Comparison of ENCODE assay signal across 25 mouse cellular contexts in genomic region chr14:121329401-121330089, GRCm38 (mm10). TPM values are rescaled to one million over a fixed set of nuclear protein-coding genes. Genes with fewer than 3 reads are reported as not detected.
A peak's percentile ranks its signal among the peaks of the same experiment; 100 is the strongest.
DNase-seq lines count a peak whose midpoint lies in the region; ATAC-seq and TF ChIP-seq lines count a peak whose summit lies in the region.
"Had no signal": no experiment of that assay in that cellular context is flagged by ENCODE, and none has a peak within 500 bp of the region (broad histone marks: within the 10 kb centered on the region; RNA-seq: fewer than 3 reads in every experiment).

No protein-coding gene starts in this region.

- TF ChIP-seq CTCF in kidney, postnatal 0 days (IDR thresholded peaks at IDR 0.05; ENCODE audit: low read depth), result 0 out of 2 replicates have a peak, but pooled peaks have one; percentile 4
- TF ChIP-seq CTCF in kidney, adult 2 months (conservative IDR thresholded peaks at IDR 0.05; ENCODE audit: insufficient read depth, insufficient read length, low read depth, low read length), result no peak
- no peak for TF ChIP-seq CTCF in CH12.LX (conservative IDR thresholded peaks at IDR 0.05 in 1 of 2, IDR thresholded peaks at IDR 0.05 in 1 of 2; ENCODE audit: low read depth in 2 of 2, low read length in 2 of 2)
- no peak for TF ChIP-seq CTCF in lung, postnatal 0 days (IDR thresholded peaks at IDR 0.05)

- TF ChIP-seq POLR2A in kidney, adult 2 months (IDR thresholded peaks at IDR 0.05; ENCODE audit: low read depth, low read length), result no peak
- peak; percentile 41; the same call in 1 of the 2 replicates for TF ChIP-seq POLR2A in CH12.LX (IDR thresholded peaks at IDR 0.05; ENCODE audit: low read depth, low read length)

- no peak for DNase-seq in kidney, postnatal 0 days (ENCODE audit: low spot score)
- no peak for DNase-seq in kidney, adult 2 months
- DNase-seq in CH12.LX (ENCODE audit: extremely low read depth), result peak; percentile 81
- DNase-seq in ES-CJ7 (ENCODE audit: low read depth, low spot score), result peak; percentile 67
- DNase-seq in ZHBTc4 (ENCODE audit: low read depth, low spot score), result peak; percentile 78
- DNase-seq in ovary, postnatal 10 days (ENCODE audit: low spot score), result no peak
- DNase-seq in urinary bladder, adult 18-20 months (ENCODE audit: low spot score in 2 of 2), result no peak
- no peak for DNase-seq in lung, postnatal 0 days (ENCODE audit: low spot score)
- DNase-seq: adrenal gland, adult 2 months; adrenal gland, postnatal 10 days; adrenal gland, postnatal 25 days; cerebellum, adult 11 months; cerebellum, adult 18-20 months; cerebellum, adult 8-10 months; cerebellum, adult 9-11 months; cerebellum, postnatal 14 days; cerebellum, postnatal 36 days; embryo, embryonic 11 days had no signal

- 0 out of 2 replicates have a peak, but pooled peaks cover 4% of the 10 kb centered on the region for H3K36me3 ChIP-seq in kidney, postnatal 0 days (ENCODE audit: insufficient read depth, low read length)
- no peaks in the 10 kb centered on the region for H3K36me3 ChIP-seq in kidney, adult 2 months (ENCODE audit: control insufficient read depth, insufficient read depth, low read length)
- peaks cover 11 to 51% of the 10 kb centered on the region in 2 experiments for H3K36me3 ChIP-seq in CH12.LX (replicated peaks in 1 of 2; ENCODE audit: control insufficient read depth in 1 of 2, insufficient read depth in 1 of 2, low read length in 1 of 2)
- no peaks in the 10 kb centered on the region for H3K36me3 ChIP-seq in lung, postnatal 0 days (ENCODE audit: insufficient read depth, low read length)
- H3K36me3 ChIP-seq: embryonic facial prominence, embryonic 15.5 days; forebrain, embryonic 12.5 days had no signal

- H3K27ac ChIP-seq in kidney, postnatal 0 days, result no peak overlapping the region
- no peak overlapping the region for H3K27ac ChIP-seq in kidney, adult 2 months (ENCODE audit: insufficient read depth, low read depth, low read length)
- peak overlapping the region; percentile 96 for H3K27ac ChIP-seq in CH12.LX (ENCODE audit: insufficient read depth, low read depth)
- H3K27ac ChIP-seq in lung, postnatal 0 days (ENCODE audit: low read length), result no peak overlapping the region
- H3K27ac ChIP-seq: embryonic facial prominence, embryonic 13.5 days; embryonic facial prominence, embryonic 15.5 days; forebrain, embryonic 10.5 days; forebrain, embryonic 12.5 days had no signal

- H3K27me3 ChIP-seq in kidney, postnatal 0 days (ENCODE audit: insufficient read depth, low read length), result no peaks in the 10 kb centered on the region
- H3K27me3 ChIP-seq in kidney, adult 2 months (replicated peaks; ENCODE audit: control insufficient read depth, insufficient read depth, low read length), result no peaks in the 10 kb centered on the region
- H3K27me3 ChIP-seq in CH12.LX (replicated peaks), result no peaks in the 10 kb centered on the region
- H3K27me3 ChIP-seq in lung, postnatal 0 days (replicated peaks; ENCODE audit: insufficient read depth, low read length), result no peaks in the 10 kb centered on the region
- H3K27me3 ChIP-seq: embryonic facial prominence, embryonic 13.5 days; embryonic facial prominence, embryonic 15.5 days; forebrain, embryonic 12.5 days had no signal

- no peak overlapping the region for H3K4me3 ChIP-seq in kidney, postnatal 0 days (replicated peaks; ENCODE audit: low read depth, low read length)
- H3K4me3 ChIP-seq in kidney, adult 2 months (ENCODE audit: insufficient read depth, low read depth, low read length), result no peak overlapping the region
- H3K4me3 ChIP-seq in CH12.LX (replicated peaks in 1 of 3; ENCODE audit: low read depth in 2 of 3, low read length in 2 of 3, poor library complexity in 1 of 3), result peak overlapping the region; percentile 18 to 47 (median 35)
- no peak overlapping the region for H3K4me3 ChIP-seq in lung, postnatal 0 days (ENCODE audit: low read depth, low read length)
- H3K4me3 ChIP-seq: embryonic facial prominence, embryonic 13.5 days; embryonic facial prominence, embryonic 15.5 days; erythroblast, embryonic 14.5 days; forebrain, embryonic 10.5 days; forebrain, embryonic 12.5 days had no signal

- H3K9ac ChIP-seq in kidney, postnatal 0 days (ENCODE audit: low read depth, low read length), result no peak overlapping the region
- H3K9ac ChIP-seq in CH12.LX (ENCODE audit: insufficient read depth, low read depth), result peak overlapping the region; percentile 71
- no peak overlapping the region for H3K9ac ChIP-seq in lung, postnatal 0 days (replicated peaks; ENCODE audit: low read depth)
- H3K9ac ChIP-seq: embryonic facial prominence, embryonic 13.5 days; embryonic facial prominence, embryonic 15.5 days; forebrain, embryonic 12.5 days had no signal

- no peak for ATAC-seq in kidney, postnatal 0 days (replicated peaks; ENCODE audit: low FRiP score, low read depth)
- ATAC-seq in lung, postnatal 0 days, result no peak
- ATAC-seq: forebrain, embryonic 14.5 days; forebrain, embryonic 16.5 days had no signal

- H3K79me2 ChIP-seq in CH12.LX (replicated peaks; ENCODE audit: control insufficient read depth, extremely low read depth, insufficient read depth, poor library complexity, severe bottlenecking), result peaks cover 91% of the 10 kb centered on the region

- peak; percentile 80 for TF ChIP-seq EP300 in CH12.LX (IDR thresholded peaks at IDR 0.05; ENCODE audit: low read length)
- no peak for TF ChIP-seq EP300 in lung, postnatal 0 days (IDR thresholded peaks at IDR 0.05)

- no peak overlapping the region for H3K4me2 ChIP-seq in kidney, postnatal 0 days (ENCODE audit: low read length)
- H3K4me2 ChIP-seq in CH12.LX (ENCODE audit: insufficient read depth, low read depth, poor library complexity, severe bottlenecking), result peak overlapping the region; percentile 85
- H3K4me2 ChIP-seq in lung, postnatal 0 days (replicated peaks; ENCODE audit: low read depth, low read length), result no peak overlapping the region
- H3K4me2 ChIP-seq: embryonic facial prominence, embryonic 13.5 days; embryonic facial prominence, embryonic 15.5 days; forebrain, embryonic 12.5 days had no signal

- H3K4me1 ChIP-seq in kidney, postnatal 0 days (replicated peaks; ENCODE audit: insufficient read depth, low read length), result peaks cover 10% of the 10 kb centered on the region; the same call in 1 of the 2 replicates
- peaks cover 21% of the 10 kb centered on the region; the same call in 1 of the 2 replicates for H3K4me1 ChIP-seq in kidney, adult 2 months (ENCODE audit: control insufficient read depth, insufficient read depth, low read length)
- peaks cover 37 to 89% of the 10 kb centered on the region in 2 experiments for H3K4me1 ChIP-seq in CH12.LX (ENCODE audit: control insufficient read depth in 1 of 2, insufficient read depth in 2 of 2)
- H3K4me1 ChIP-seq in lung, postnatal 0 days (ENCODE audit: insufficient read depth, low read depth, low read length), result no peaks in the 10 kb centered on the region

- no peak for TF ChIP-seq RAD21 in CH12.LX (IDR thresholded peaks at IDR 0.05; ENCODE audit: low read depth, low read length)

- dilution Hi-C loops in CH12.LX (cut with MboI; ENCODE audit: extremely low pct_ligation_motif_present, extremely low pct_unique_long_range_greater_than_20kb, low sequenced_read_pairs), result no loop called here

- no peaks in the 10 kb centered on the region for H3K9me3 ChIP-seq in kidney, postnatal 0 days (replicated peaks; ENCODE audit: low read length)
- no peaks in the 10 kb centered on the region for H3K9me3 ChIP-seq in CH12.LX (replicated peaks; ENCODE audit: low read length)
- no peaks in the 10 kb centered on the region for H3K9me3 ChIP-seq in lung, postnatal 0 days (ENCODE audit: low read length)
- H3K9me3 ChIP-seq: embryonic facial prominence, embryonic 13.5 days; embryonic facial prominence, embryonic 15.5 days; forebrain, embryonic 10.5 days; forebrain, embryonic 12.5 days had no signal

- 55% methylated on average over 5 of the region's 5 CpGs for WGBS in kidney, postnatal 0 days
- WGBS in kidney, adult 2 months, result 48% methylated on average over 5 of the region's 5 CpGs
- WGBS in lung, postnatal 0 days, result 66% methylated on average over 5 of the region's 5 CpGs

- in situ Hi-C loops in CH12.LX (cut with MboI; ENCODE audit: low pct_ligation_motif_present, low pct_unique_long_range_greater_than_20kb, low sequenced_read_pairs), result no loop called here

TF ChIP-seq in CH12.LX, 34 proteins besides CTCF, POLR2A, EP300 and RAD21 (continues in another document):
- TF ChIP-seq JUN (IDR thresholded peaks at IDR 0.05; ENCODE audit: insufficient read depth, low read depth, low read length), result 0 out of 2 replicates have a peak, but pooled peaks have one; percentile 44
- peak; percentile 79 for TF ChIP-seq TBP (conservative IDR thresholded peaks at IDR 0.05; ENCODE audit: low read depth, low read length)
- TF ChIP-seq HCFC1 (IDR thresholded peaks at IDR 0.05; ENCODE audit: low read depth, low read length), result no peak
- TF ChIP-seq SIN3A (IDR thresholded peaks at IDR 0.05; ENCODE audit: low read length), result peak; percentile 78
- TF ChIP-seq SMC3 (IDR thresholded peaks at IDR 0.05; ENCODE audit: low read depth, low read length), result no peak
- peak; percentile 52; the same call in 1 of the 2 replicates for TF ChIP-seq IRF4 (IDR thresholded peaks at IDR 0.05; ENCODE audit: low read depth, low read length)
- no peak for TF ChIP-seq NRF1 (IDR thresholded peaks at IDR 0.05; ENCODE audit: low read depth, low read length)
- TF ChIP-seq CHD2 (IDR thresholded peaks at IDR 0.05; ENCODE audit: low read length), result peak; percentile 47; the same call in 1 of the 2 replicates
- 0 out of 2 replicates have a peak, but pooled peaks have one; percentile 63 for TF ChIP-seq RCOR1 (conservative IDR thresholded peaks at IDR 0.05; ENCODE audit: low read depth, low read length)
- TF ChIP-seq BHLHE40 (IDR thresholded peaks at IDR 0.05; ENCODE audit: low read depth, low read length), result peak; percentile 72
- TF ChIP-seq MAFK (IDR thresholded peaks at IDR 0.05; ENCODE audit: insufficient replicate concordance, low read length), result peak; percentile 57; the same call in 1 of the 2 replicates
- TF ChIP-seq ETS1 (conservative IDR thresholded peaks at IDR 0.05; ENCODE audit: low read depth, low read length), result peak; percentile 88
- no peak for TF ChIP-seq POLR2AphosphoS2 (IDR thresholded peaks at IDR 0.05; ENCODE audit: low read depth, low read length)
- TF ChIP-seq MAX (IDR thresholded peaks at IDR 0.05; ENCODE audit: low read length), result peak; percentile 69; the same call in 1 of the 2 replicates
- TF ChIP-seq MAZ (IDR thresholded peaks at IDR 0.05; ENCODE audit: low read depth, low read length), result 0 out of 2 replicates have a peak, but pooled peaks have one; percentile 59
- TF ChIP-seq TCF12 (IDR thresholded peaks at IDR 0.05; ENCODE audit: low read depth, low read length), result peak; percentile 69; the same call in 1 of the 2 replicates

RNA-seq across cellular contexts. Expression of gene Stk24, which starts 50.3 kb away (rescaled TPM):
- polyA plus RNA-seq in kidney, postnatal 0 days (2015; fragmentation: Nextera tagmentation; extraction: Ambion mirVana), result 33.2 and 36.6 TPM in 2 replicates
- polyA plus RNA-seq in kidney, adult 2 months (2012; rRNA removed), result 27.1 and 30.3 TPM in 2 replicates
- 52.7 and 61.1 TPM in 2 replicates for total RNA-seq in CH12.LX (2012; rRNA removed)
- total RNA-seq in CH12.LX (2014; rRNA removed), result 35.5 and 43.3 TPM in 2 replicates
- polyA plus RNA-seq in CH12.LX (2012; ENCODE audit: insufficient read length, low read depth), result 88.7 and 96.7 TPM in 2 replicates
- 30.6 and 33.4 TPM in 2 replicates for polyA plus RNA-seq in lung, postnatal 0 days (2015; fragmentation: Nextera tagmentation; extraction: Ambion mirVana)

Comparison
In these comparisons a context has a peak if more than half of its experiments do, and no peak if none do; other contexts are left out.
1. DNase-seq: peak in CH12.LX (single experiment), ES-CJ7 (single experiment) and ZHBTc4 (single experiment); none in kidney, postnatal 0 days (single experiment), kidney, adult 2 months (single experiment), ovary, postnatal 10 days (single experiment), urinary bladder, adult 18-20 months (0 of 2) and lung, postnatal 0 days (single experiment).
2. H3K4me3 ChIP-seq: peak in CH12.LX (3 of 3); none in kidney, postnatal 0 days (single experiment), kidney, adult 2 months (single experiment) and lung, postnatal 0 days (single experiment).